Mouse (Mus musculus): Measurements from ENCODE around the gene Degs1. TPM values are rescaled to one million over a fixed set of nuclear protein-coding genes. Genes with fewer than 3 reads are reported as not detected.

Gene Degs1
- 72.2 and 75.1 TPM in 2 replicates for polyA plus RNA-seq (2015; fragmentation: Nextera tagmentation; extraction: Ambion mirVana)

DNA sequence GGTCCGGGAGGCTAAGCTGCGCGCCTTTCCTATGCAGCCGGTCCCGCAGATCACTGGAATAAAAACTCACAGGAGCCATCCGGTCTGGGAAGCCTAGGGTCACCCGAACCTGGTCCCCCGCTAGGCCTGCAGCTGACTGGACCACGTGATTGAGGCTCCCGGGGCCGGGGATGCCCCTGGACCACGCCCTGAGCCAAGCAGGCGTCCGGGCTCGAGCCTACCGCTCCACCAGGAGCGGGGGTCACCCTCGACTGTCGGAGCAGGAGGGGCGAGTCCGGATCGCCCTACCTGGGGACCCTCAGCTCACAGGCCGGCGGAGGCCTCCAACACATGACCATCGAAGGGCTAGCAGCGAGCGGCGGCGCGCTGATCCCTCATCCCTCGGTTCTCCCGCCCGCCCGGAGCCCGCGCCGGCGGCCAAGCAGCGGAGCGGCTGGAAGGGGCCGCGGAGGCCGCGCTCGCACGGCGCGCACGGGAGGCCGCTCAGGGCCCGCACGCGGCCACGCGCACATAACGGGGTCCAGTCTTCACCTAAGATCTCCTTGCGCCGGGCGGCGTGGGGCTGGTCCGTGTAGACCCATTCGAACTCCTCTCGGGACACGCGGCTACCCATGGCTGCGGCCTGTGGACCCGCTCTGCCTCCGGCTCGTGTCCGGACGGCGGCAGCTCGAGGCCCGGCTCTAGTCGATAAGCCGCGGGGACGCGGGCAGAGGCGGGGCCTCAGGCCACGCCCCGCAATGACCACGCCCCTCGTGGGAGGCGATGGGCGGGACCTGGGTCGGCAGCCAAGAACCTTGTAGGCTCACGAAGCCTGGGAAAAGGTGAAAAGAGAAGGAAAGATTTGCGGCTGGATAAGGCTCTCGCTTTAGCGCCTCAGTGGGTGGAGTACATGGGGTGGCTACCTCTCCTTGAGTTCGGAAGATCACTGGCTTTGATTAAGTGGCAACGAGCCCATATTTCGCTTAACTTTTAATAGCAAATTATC, at the start of gene Degs1:
Gene Degs1, minus strand, starts transcription at position 714 of the 985 bp plus-strand sequence.
- Histone ChIP-seq H3K27ac (ENCODE audit: low read length) (peak within 1 kb of the TSS; percentile 90), H3K4me1 (ENCODE audit: control insufficient read depth, low read depth, low read length) (peaks cover 27% of the 10 kb centered on the region), H3K27me3 (ENCODE audit: control insufficient read depth, insufficient read depth, low read depth, low read length) (no peaks in the 10 kb centered on the region), H3K4me3 (ENCODE audit: low read depth, low read length) (peak within 1 kb of the TSS; percentile 86), H3K4me2 (ENCODE audit: low read depth, low read length) (peak within 1 kb of the TSS; percentile 92), H3K9ac (ENCODE audit: low read depth, low read length) (peak within 1 kb of the TSS; percentile 90), H3K9me3 (replicated peaks; ENCODE audit: control insufficient read depth, low read length) (no peaks in the 10 kb centered on the region), H3K36me3 (ENCODE audit: control insufficient read depth, insufficient read depth) (peaks cover 17% of the 10 kb centered on the region)
- peak; percentile 89 for ATAC-seq (ENCODE audit: low read depth)
- WGBS (ENCODE audit: insufficient replicate concordance), result under 1% methylated on average over 93 of the region's 94 CpGs

DNA sequence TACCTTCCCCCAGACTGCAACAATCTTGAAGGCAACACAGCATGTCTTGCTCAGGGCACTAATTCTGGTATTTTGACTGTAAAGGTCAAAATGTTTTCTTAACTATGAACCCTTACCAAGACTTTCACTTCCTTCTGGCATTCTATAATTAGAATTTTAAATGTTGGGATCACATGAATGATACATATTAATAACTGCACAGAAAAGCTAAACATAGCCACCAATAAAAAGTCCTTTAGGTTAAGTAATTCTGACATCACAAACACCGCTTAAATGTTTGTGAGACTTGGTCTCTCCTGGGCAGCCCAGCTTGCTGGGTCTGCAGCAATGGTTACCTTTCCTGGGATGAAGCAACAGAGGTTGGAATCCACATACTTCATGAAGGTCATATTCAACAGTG, 43.3 kb upstream of the Degs1 start:
- H3K27me3 ChIP-seq (ENCODE audit: control insufficient read depth, insufficient read depth, low read depth, low read length), result no peaks in the 10 kb centered on the region
- no peak overlapping the region for H3K9ac ChIP-seq (ENCODE audit: low read depth, low read length)
- H3K4me3 ChIP-seq (ENCODE audit: low read depth, low read length), result no peak overlapping the region
- H3K4me2 ChIP-seq (ENCODE audit: low read depth, low read length), result no peak overlapping the region
- H3K27ac ChIP-seq (ENCODE audit: low read length), result no peak overlapping the region
- WGBS (ENCODE audit: insufficient replicate concordance), result 82% methylated on average over 1 of the region's 1 CpGs
- no peak for ATAC-seq (ENCODE audit: low read depth)
- H3K4me1 ChIP-seq (ENCODE audit: control insufficient read depth, low read depth, low read length), result no peaks in the 10 kb centered on the region
- peaks cover 20% of the 10 kb centered on the region for H3K36me3 ChIP-seq (ENCODE audit: control insufficient read depth, insufficient read depth)
- no peaks in the 10 kb centered on the region for H3K9me3 ChIP-seq (replicated peaks; ENCODE audit: control insufficient read depth, low read length)

DNA sequence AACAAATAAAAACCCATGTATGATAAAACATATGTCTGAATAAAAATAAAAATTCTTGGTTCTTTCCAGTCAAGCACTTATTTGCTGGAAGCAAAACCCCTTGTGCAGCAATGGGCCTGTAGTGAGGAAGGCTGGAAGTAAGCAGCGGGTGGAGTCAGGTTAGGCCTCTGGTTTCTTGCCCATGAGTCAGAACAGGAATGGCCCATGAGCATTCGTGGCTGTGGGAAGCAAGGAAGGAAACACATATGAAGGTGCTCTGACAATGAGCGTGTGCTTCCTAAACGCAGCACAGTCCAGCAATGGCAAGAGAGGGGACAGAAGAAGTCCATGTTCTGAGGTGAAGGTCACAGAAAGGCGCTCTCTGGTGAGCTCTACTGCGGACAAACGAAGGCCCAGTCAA, 41.9 kb upstream of the Degs1 start:
- no peak overlapping the region for H3K4me2 ChIP-seq (ENCODE audit: low read depth, low read length)
- no peaks in the 10 kb centered on the region for H3K27me3 ChIP-seq (ENCODE audit: control insufficient read depth, insufficient read depth, low read depth, low read length)
- peaks cover 20% of the 10 kb centered on the region for H3K36me3 ChIP-seq (ENCODE audit: control insufficient read depth, insufficient read depth)
- no peak overlapping the region for H3K4me3 ChIP-seq (ENCODE audit: low read depth, low read length)
- H3K9me3 ChIP-seq (replicated peaks; ENCODE audit: control insufficient read depth, low read length), result no peaks in the 10 kb centered on the region
- WGBS (ENCODE audit: insufficient replicate concordance), result 81% methylated on average over 7 of the region's 7 CpGs
- no peaks in the 10 kb centered on the region for H3K4me1 ChIP-seq (ENCODE audit: control insufficient read depth, low read depth, low read length)
- H3K27ac ChIP-seq (ENCODE audit: low read length), result no peak overlapping the region
- no peak overlapping the region for H3K9ac ChIP-seq (ENCODE audit: low read depth, low read length)
- no peak for ATAC-seq (ENCODE audit: low read depth)

DNA sequence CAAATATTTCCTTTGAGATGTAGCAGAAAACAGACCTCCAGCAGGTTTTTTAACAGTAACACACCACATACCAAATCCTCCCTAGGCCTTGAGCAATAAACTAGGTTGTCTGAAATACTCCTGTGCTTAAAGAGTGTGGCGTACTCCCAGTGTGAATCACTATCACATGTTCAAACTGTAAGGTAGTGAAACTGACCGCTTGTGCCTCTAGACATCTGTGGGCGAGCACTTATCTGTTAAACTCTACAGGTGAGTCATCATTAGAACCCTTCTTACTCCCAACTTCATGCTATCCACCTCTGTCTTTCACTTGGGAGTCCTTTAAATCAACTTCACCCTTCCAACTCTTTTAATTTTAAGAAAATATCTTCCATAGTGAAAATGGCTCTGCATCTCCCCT, 40.5 kb upstream of the Degs1 start:
- H3K4me1 ChIP-seq (ENCODE audit: control insufficient read depth, low read depth, low read length), result no peaks in the 10 kb centered on the region
- no peak overlapping the region for H3K4me2 ChIP-seq (ENCODE audit: low read depth, low read length)
- no peak overlapping the region for H3K27ac ChIP-seq (ENCODE audit: low read length)
- peaks cover 17% of the 10 kb centered on the region for H3K36me3 ChIP-seq (ENCODE audit: control insufficient read depth, insufficient read depth)
- H3K4me3 ChIP-seq (ENCODE audit: low read depth, low read length), result no peak overlapping the region
- H3K9me3 ChIP-seq (replicated peaks; ENCODE audit: control insufficient read depth, low read length), result no peaks in the 10 kb centered on the region
- WGBS (ENCODE audit: insufficient replicate concordance), result 75% methylated on average over 3 of the region's 3 CpGs
- H3K27me3 ChIP-seq (ENCODE audit: control insufficient read depth, insufficient read depth, low read depth, low read length), result no peaks in the 10 kb centered on the region
- no peak for ATAC-seq (ENCODE audit: low read depth)
- no peak overlapping the region for H3K9ac ChIP-seq (ENCODE audit: low read depth, low read length)

DNA sequence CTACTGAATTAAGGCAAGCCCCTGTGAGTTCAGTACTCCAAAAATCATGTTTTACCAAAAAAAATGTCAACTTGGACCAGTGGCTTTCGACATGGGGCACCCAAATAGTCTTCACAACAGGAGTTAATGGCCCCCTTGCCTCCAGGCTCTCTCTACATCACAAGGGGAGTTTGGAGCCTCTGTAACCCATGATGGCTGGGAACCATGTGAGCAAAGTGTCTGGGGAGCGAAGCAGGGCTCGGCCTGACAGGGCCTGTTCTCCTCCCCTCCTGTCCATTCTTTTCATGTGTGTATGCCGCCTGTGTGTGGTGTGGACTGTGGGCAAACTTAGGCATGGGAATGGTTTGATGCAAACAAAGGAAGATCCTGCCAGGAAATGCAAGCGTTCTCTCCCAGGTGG, 31.6 kb upstream of the Degs1 start:
- Histone ChIP-seq H3K9me3 (replicated peaks; ENCODE audit: control insufficient read depth, low read length) (0 out of 2 replicates have a peak, but pooled peaks cover 2% of the 10 kb centered on the region), H3K36me3 (ENCODE audit: control insufficient read depth, insufficient read depth) (peaks cover 33% of the 10 kb centered on the region), H3K4me3 (ENCODE audit: low read depth, low read length) (no peak overlapping the region), H3K27me3 (ENCODE audit: control insufficient read depth, insufficient read depth, low read depth, low read length) (no peaks in the 10 kb centered on the region), H3K9ac (ENCODE audit: low read depth, low read length) (no peak overlapping the region), H3K4me2 (ENCODE audit: low read depth, low read length) (no peak overlapping the region), H3K27ac (ENCODE audit: low read length) (no peak overlapping the region), H3K4me1 (ENCODE audit: control insufficient read depth, low read depth, low read length) (no peaks in the 10 kb centered on the region)
- 85% methylated on average over 5 of the region's 5 CpGs for WGBS (ENCODE audit: insufficient replicate concordance)
- ATAC-seq (ENCODE audit: low read depth), result no peak

DNA sequence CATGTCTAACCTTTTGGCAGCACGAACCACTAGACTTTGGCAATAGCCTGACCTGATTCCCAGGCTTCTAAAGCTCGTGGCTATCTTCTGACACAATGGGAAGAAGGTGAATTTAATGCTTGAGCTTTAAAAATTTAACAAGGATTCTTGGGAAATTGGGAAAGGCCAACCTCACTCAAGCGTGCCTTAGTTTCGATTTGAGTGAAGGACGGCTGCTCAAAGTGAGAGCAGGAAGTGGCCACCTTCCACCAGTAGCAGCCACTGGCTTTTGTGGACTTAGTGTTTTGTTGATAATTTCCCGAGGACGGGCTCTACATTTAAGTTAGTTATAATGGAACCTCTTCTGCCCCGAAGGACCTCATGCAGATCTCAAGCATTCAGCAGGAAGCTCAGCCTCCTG, 30.6 kb upstream of the Degs1 start:
- Histone ChIP-seq H3K9me3 (replicated peaks; ENCODE audit: control insufficient read depth, low read length) (0 out of 2 replicates have a peak, but pooled peaks cover 2% of the 10 kb centered on the region), H3K27me3 (ENCODE audit: control insufficient read depth, insufficient read depth, low read depth, low read length) (no peaks in the 10 kb centered on the region), H3K4me1 (ENCODE audit: control insufficient read depth, low read depth, low read length) (no peaks in the 10 kb centered on the region), H3K4me3 (ENCODE audit: low read depth, low read length) (no peak overlapping the region), H3K27ac (ENCODE audit: low read length) (no peak overlapping the region), H3K36me3 (ENCODE audit: control insufficient read depth, insufficient read depth) (peaks cover 33% of the 10 kb centered on the region), H3K9ac (ENCODE audit: low read depth, low read length) (no peak overlapping the region), H3K4me2 (ENCODE audit: low read depth, low read length) (no peak overlapping the region)
- WGBS (ENCODE audit: insufficient replicate concordance), result 82% methylated on average over 8 of the region's 8 CpGs
- ATAC-seq (ENCODE audit: low read depth), result no peak

DNA sequence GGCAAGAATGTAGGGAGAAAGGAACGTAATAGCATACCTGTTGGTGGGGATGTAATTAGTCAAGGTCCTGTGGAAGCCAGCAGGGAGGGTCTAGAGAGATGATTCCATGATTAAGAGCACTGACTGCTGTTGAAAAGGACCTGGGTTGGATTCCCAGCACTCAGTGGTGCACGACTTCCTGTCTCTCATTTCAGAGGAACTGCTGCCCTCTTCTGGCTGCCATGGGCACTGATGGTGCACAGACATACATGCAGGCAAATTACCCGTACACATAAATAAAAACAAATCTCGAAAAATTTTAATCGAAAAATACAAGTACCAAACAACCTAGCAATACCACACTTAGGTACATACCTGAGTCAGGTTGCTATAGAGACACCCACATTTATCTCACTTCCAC, 28.8 kb upstream of the Degs1 start:
- Histone ChIP-seq H3K9ac (ENCODE audit: low read depth, low read length) (no peak overlapping the region), H3K4me2 (ENCODE audit: low read depth, low read length) (no peak overlapping the region), H3K36me3 (ENCODE audit: control insufficient read depth, insufficient read depth) (peaks cover 20% of the 10 kb centered on the region), H3K4me1 (ENCODE audit: control insufficient read depth, low read depth, low read length) (no peaks in the 10 kb centered on the region), H3K4me3 (ENCODE audit: low read depth, low read length) (no peak overlapping the region), H3K27me3 (ENCODE audit: control insufficient read depth, insufficient read depth, low read depth, low read length) (no peaks in the 10 kb centered on the region), H3K9me3 (replicated peaks; ENCODE audit: control insufficient read depth, low read length) (0 out of 2 replicates have a peak, but pooled peaks cover 2% of the 10 kb centered on the region), H3K27ac (ENCODE audit: low read length) (no peak overlapping the region)
- 83% methylated on average over 5 of the region's 5 CpGs for WGBS (ENCODE audit: insufficient replicate concordance)
- no peak for ATAC-seq (ENCODE audit: low read depth)

DNA sequence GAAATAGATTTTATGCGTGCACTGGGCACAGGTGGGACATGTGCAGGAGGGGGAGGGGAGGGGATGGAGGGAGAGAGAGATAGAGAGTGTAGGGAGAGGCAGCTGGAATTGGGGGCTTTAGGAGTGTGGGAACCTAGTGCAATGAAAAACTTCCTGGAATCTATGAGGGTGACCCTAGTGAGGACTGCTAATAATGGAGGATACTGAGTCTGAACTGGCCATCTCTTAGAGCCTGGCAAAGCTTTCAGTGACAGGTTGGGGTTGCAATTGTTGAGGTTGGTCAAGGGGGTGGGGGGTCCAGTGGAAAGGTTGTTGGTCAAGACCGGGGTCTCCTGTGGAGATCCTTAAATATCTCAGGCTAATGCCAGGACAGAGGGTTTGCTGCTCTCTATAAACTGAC, 27.7 kb upstream of the Degs1 start:
- 71% methylated on average over 2 of the region's 2 CpGs for WGBS (ENCODE audit: insufficient replicate concordance)

DNA sequence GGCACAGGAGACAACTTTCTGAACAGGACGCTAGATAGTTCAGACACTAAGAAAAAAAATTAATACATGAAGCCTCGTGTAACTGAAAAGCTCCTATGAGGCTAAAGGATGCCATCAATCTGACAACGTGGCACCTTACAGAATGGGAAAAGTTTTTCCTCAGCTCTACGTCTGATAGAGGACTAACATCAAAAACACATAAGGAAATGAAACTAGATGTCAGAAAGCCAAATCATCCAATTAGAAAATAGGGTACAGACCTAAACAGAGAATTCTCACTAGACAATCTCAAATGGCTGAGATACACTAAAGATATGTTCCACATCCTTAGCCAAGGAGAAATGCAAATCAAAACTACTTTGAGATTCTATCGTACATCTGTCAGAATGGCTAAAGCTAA, 26.8 kb upstream of the Degs1 start:
- Histone ChIP-seq H3K9ac (ENCODE audit: low read depth, low read length) (no peak overlapping the region), H3K27ac (ENCODE audit: low read length) (no peak overlapping the region), H3K4me3 (ENCODE audit: low read depth, low read length) (no peak overlapping the region), H3K27me3 (ENCODE audit: control insufficient read depth, insufficient read depth, low read depth, low read length) (no peaks in the 10 kb centered on the region), H3K4me1 (ENCODE audit: control insufficient read depth, low read depth, low read length) (no peaks in the 10 kb centered on the region), H3K4me2 (ENCODE audit: low read depth, low read length) (no peak overlapping the region), H3K36me3 (ENCODE audit: control insufficient read depth, insufficient read depth) (peaks cover 3% of the 10 kb centered on the region), H3K9me3 (replicated peaks; ENCODE audit: control insufficient read depth, low read length) (0 out of 2 replicates have a peak, but pooled peaks cover 2% of the 10 kb centered on the region)
- ATAC-seq (ENCODE audit: low read depth), result no peak
- 57% methylated on average over 5 of the region's 5 CpGs for WGBS (ENCODE audit: insufficient replicate concordance)

More for the DNA sequence above, 27.7 kb upstream of the Degs1 start:
- Histone ChIP-seq H3K4me2 (ENCODE audit: low read depth, low read length) (no peak overlapping the region), H3K4me1 (ENCODE audit: control insufficient read depth, low read depth, low read length) (no peaks in the 10 kb centered on the region), H3K36me3 (ENCODE audit: control insufficient read depth, insufficient read depth) (peaks cover 11% of the 10 kb centered on the region), H3K27me3 (ENCODE audit: control insufficient read depth, insufficient read depth, low read depth, low read length) (no peaks in the 10 kb centered on the region), H3K9me3 (replicated peaks; ENCODE audit: control insufficient read depth, low read length) (0 out of 2 replicates have a peak, but pooled peaks cover 2% of the 10 kb centered on the region), H3K4me3 (ENCODE audit: low read depth, low read length) (no peak overlapping the region), H3K9ac (ENCODE audit: low read depth, low read length) (no peak overlapping the region), H3K27ac (ENCODE audit: low read length) (no peak overlapping the region)
- no peak for ATAC-seq (ENCODE audit: low read depth)
